Mouse (Mus musculus) A20 (cell line): Measurements from ENCODE around the gene Vmn1r219.
"Not testable (repeated sequence)": the region's sequence is repeated elsewhere in the genome, so short reads cannot be mapped to it uniquely, and the experiment has no call there.

ENCODE experiments used
- DNase-seq: peaks from one replicate; pipeline ENCODE4 v3.0.0-alpha.2; 2011; ENCODE audit warnings: low read depth, low spot score

Vmn1r219 gene

GRCm38 (mm10) chr13:23159012-23159411 lies at the start of gene Vmn1r219:
Gene Vmn1r219 (plus strand): TSS chr13:23159312.
- no peak for DNase-seq

- not testable (repeated sequence) for DNase-seq
Measured at GRCm38 (mm10) chr13:23118126-23118525, 41.0 kb upstream of the Vmn1r219 start, which contains the start of gene Vmn1r217. Gene Vmn1r217 (minus strand): TSS chr13:23118226.

- DNase-seq: no peak
Measured at GRCm38 (mm10) chr13:23120611-23121010, 38.5 kb upstream of the Vmn1r219 start.

- DNase-seq: no peak
Measured at GRCm38 (mm10) chr13:23133099-23133498, 26.0 kb upstream of the Vmn1r219 start, which contains the start of gene Vmn1r218. Gene Vmn1r218 (plus strand): TSS chr13:23133155.

- no peak for DNase-seq
Measured at GRCm38 (mm10) chr13:23133501-23133900, 25.6 kb upstream of the Vmn1r219 start.

- DNase-seq: no peak
Measured at GRCm38 (mm10) chr13:23138880-23139279, 20.2 kb upstream of the Vmn1r219 start.

GRCm38 (mm10) chr13:23157848-23158247 lies 1.3 kb upstream of the Vmn1r219 start:
- DNase-seq: no peak

- not testable (repeated sequence) for DNase-seq
Measured at GRCm38 (mm10) chr13:23166471-23166870, 7.4 kb downstream of the Vmn1r219 start.

GRCm38 (mm10) chr13:23187875-23188274 lies 28.8 kb downstream of the Vmn1r219 start, which contains the start of gene Vmn1r220:
Gene Vmn1r220 (minus strand): TSS chr13:23187975.
- no peak for DNase-seq

GRCm38 (mm10) chr13:23203885-23204284 lies 44.8 kb downstream of the Vmn1r219 start:
- DNase-seq: not testable (repeated sequence)

- not testable (repeated sequence) for DNase-seq
Measured at GRCm38 (mm10) chr13:23213827-23214226, 54.7 kb downstream of the Vmn1r219 start, which contains the start of gene Vmn1r221. Gene Vmn1r221 (plus strand): TSS chr13:23214127.
